Mouse (Mus musculus): ENCODE measurements around the gene Gnpat.
"Not testable (repeated sequence)": the region's sequence is repeated elsewhere in the genome, so short reads cannot be mapped to it uniquely, and the experiment has no call there.

Gene Gnpat

DNA sequence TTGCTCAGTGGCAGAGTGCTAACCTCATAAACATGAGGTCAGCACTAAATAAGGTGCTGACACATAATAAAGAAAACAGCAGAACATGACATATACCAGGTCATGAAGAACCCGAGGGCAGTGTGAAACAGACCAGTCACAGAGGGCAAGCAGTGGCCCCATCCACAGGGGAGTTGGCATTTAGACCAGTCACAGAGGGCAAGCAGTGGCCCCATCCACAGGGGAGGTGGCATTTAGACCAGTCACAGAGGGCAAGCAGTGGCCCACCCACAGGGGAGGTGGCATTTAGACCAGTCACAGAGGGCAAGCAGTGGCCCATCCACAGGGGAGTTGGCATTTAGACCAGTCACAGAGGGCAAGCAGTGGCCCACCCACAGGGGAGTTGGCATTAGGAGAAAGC is 19.9 kb upstream of the Gnpat start:
- not testable (repeated sequence) for DNase-seq (ENCODE audit: low spot score in 2 of 2)

DNA sequence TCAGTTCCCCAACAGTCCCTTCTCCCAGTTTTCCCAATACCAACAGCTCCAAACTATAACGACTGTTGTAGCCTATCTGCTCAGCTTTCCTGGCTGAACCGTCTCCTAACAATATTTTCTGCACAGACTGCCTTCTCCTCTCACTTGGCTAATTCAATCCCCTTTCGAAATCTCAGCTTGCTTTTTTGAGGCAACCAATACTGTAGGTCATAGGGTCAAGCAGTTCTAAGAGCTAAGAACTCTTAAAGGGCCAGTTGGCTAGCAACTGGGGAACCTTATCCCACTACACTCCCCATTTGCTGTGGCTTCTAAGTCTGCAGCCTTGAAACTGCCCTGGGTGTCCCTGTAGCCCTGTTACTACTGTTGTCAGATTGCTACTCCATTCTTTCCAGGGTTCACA is 17.7 kb upstream of the Gnpat start:
- no peak for DNase-seq (ENCODE audit: low spot score in 2 of 2)

DNA sequence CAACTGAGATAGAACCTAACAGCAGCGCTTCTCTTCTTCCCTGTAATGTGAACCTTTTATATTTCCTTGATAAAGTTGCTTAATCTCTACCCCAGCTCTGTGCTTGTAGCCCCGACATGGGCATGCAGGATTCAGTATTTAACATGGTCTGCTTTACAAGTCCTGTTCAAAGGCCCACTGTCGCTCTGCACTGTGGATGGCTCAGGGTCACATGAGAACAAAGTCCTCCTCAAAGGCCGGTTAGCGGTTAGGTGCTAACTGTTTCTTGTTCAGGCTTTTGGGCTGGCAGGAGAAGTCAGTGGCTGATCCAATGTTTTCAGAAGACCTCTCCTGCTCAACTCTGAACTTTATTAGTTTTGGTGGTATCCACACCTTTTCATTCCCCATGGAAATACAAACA is 17.3 kb upstream of the Gnpat start:
- DNase-seq (ENCODE audit: low spot score in 2 of 2): no peak

DNA sequence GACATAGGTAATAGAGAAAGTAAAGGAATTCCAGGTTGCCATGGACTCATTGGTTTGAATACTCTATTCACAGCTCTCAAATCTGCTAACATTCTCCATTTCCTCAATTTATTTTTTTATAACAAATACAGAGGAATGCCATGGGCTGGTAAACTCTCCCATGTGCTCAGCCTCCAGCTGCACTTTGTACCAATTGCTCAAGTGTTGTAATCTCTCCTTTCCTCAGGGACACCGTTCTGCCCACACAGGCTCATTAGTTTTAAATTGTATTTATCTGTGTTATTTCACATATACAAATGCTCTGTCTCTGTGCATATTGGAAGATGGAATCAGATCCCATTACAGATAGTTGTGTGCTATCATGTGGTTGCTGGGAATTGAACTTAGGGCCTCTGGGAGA is 9.3 kb upstream of the Gnpat start:
- no peak for DNase-seq (ENCODE audit: low spot score in 2 of 2)

DNA sequence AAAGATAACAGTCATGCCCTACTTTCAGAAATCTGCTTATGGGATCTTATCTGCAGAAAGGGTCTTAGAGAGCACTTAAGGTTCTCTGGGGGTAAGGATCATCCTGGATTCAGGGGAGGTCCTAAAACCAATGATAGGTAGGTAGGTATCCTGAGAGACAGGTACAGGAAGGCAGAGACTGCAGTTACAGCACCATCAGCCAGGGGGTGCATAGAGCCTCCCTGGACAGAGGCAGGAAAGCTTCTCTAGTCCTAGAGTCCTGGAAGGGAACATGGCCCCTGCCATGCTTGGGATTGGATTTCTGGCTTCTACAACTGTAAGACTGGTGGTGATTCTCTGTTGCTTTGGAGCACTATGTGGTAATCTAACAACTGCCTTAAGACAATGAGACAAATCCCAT is 3.4 kb upstream of the Gnpat start:
- peak in 1 of 2 experiments; percentile 10 for DNase-seq (ENCODE audit: low spot score in 2 of 2)

DNA sequence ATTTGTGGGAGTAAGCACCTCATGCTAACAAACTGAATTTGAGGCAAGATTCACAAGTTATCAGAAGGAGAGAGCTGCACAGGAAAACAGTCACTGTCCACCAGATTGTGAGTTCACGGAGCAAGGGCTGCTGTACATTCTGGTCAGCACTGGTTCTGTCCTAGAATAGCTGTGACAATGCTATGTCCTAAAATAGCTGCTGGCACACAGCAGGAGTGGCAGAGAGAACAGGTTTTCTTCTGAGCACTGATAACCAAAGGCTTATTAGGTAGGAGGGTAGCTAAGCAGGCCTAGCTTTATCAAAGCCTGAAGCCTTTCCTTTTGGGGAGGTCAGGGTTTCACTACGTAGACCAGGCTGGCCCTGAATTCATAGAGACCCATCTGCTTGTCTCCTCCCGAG is 2.6 kb upstream of the Gnpat start:
- no peak for DNase-seq (ENCODE audit: low spot score in 2 of 2)

DNA sequence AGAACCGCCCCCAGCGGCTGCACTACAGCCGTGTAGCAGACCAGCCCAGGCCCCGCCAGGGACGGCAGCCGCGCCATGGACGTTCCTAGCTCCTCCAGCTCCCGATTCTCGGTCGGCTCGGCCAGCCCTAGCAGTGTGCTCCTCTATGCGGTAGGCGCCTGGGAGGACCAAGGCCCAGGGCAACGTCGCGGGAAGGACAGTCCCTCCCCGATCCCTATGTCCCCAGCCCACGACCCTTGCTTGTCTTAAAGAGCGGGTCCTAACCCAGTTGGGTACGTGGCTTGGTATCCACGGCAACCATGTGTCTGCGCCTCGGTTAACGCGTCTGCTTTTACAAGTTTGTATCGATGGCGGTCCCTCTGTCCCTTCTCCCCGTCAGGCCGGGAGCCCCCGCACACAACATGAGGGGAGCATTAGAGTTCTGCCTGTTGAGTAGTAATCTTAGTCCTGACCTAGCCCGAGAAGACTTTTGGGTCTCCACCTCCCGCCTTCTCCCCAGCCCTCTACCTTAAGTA is 387 bp downstream of the Gnpat start:
- no peak for DNase-seq (ENCODE audit: low spot score in 2 of 2)

DNA sequence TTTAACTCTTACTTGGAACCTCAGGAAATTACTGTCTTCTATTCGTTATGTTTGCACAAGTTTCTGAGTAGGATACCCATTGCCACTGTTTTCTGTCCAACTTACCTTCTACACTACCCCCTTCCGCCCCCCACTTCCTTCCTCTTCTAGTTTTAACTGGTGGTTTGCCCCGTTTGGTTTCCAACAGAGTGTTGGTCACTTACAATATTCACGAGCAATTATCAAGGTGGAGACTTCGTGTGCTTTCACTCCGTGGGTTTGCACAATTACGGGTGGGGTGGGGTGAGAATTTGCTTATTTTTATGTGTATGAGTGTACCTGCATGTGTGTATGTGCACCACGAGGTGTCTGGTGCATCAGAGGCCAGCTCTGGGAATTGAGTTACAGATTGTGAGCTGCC is 896 bp downstream of the Gnpat start:
- no peak for DNase-seq (ENCODE audit: low spot score in 2 of 2)

DNA sequence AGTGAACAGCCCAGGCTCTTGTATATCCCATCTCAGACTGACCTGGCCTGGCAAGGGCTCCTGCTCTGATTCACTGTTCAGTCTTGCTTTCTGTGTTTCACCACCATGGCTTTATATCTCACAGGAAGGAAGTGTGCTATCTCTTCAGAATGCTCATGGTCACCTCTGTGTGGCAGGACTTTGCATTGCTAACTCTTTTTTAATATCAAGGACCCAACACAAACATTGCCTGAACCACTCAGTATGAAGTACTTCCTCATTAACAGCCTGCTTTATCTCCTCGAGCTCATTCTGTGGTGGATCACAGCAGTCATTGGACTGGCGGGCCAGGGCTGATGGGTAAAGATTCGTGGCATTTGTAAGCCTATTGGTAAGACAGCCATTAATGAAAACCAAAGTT is 3.8 kb downstream of the Gnpat start:
- DNase-seq (ENCODE audit: low spot score in 2 of 2): no peak

DNA sequence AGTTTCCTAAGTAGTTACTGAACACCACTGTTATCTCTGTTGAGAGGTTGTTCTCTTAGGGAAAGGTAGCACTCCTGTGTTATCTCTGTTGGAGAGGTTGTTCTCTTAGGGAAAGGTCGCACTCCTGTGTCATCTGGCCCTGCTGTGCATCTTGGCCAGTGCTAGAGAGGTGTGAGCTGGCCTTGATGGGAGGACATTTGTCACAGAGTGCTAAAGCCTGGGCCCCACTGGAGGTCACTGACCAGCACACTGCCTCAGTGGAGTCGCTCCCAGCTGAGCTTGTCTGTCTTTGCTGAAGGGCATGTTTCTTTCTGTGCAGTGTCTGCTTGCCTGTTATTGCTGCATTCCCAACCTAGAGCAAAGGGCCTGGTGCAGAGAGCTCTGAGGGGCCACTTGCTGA is 4.3 kb downstream of the Gnpat start:
- DNase-seq (ENCODE audit: low spot score in 2 of 2): no peak

DNA sequence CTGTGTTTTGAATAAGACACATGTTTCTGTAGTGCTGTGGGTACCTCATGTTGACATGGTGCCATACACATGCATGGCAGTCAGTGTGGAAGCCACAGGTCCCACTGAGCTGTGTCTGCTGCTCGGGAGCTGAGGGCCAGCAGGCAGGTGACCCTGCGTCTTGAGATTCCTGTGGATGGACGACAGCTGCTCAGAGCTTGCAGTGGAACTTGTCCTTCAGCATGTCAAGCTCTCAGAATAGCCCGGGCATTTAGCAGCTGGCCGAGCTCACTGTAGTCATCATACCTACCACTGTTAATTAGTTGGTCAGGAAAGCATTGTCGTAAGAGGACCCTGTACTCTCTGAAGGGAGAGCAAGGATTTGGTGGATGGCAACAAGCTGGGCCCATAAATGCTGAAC is 6.9 kb downstream of the Gnpat start:
- DNase-seq (ENCODE audit: low spot score in 2 of 2): no peak

DNA sequence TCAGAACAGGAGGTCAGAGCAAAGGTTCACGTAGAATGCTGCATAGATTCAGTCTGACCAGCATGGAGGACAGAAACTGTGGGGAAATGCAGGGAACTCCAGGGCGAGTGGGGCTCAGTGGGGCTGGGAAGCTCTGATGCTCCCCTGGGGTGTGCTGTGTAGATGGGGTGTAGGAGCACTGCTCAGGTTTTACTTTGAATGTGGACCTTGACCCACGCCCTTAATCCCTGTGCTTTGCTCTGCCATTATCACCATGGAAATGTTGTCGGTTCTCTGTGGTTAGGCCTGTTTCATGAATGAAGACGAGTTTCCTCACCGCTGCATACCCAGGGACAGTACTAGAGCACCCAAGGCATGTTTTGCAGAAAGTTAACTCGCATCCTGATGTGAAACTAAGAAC is 8.6 kb downstream of the Gnpat start:
- DNase-seq (ENCODE audit: low spot score in 2 of 2): no peak

DNA sequence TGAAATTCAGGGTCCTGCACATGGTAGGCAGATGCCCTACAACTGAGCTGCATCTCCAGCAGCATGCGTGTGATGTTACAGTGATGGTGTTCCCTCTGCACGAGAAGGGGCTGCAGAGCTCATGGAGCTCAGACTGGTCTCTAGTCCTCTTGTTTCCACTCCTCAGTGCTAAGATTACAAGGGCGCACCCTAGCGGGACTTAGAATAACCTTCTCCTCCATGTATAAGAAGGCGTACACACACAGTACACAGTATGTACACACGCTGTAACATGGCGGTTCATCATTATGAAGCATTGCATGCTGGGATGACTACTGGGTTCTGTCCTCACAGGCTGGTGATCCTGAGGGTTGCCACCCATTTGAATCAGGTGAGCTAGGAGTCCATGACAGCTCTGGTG is 9.2 kb downstream of the Gnpat start:
- no peak for DNase-seq (ENCODE audit: low spot score in 2 of 2)

DNA sequence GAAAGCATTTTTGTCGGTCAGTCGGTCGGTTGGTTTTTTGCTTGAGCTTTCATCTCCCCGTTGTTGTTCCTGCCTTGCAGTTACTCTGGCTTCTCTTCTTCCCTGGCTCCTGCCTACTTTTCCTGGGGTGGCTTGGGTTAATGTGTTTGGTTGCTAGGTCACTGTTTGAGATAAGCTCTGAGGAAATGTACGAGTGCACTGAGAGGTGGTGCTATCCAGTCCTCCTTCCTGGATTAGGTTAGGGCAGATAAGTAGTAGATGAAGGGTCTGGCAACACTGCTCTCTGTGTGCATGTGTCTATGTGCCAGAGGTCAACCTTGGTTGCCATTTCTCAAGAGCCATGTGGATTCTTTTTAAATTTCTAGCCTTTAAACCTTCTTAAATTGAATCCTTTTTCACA is 9.9 kb downstream of the Gnpat start:
- DNase-seq (ENCODE audit: low spot score in 2 of 2): no peak

DNA sequence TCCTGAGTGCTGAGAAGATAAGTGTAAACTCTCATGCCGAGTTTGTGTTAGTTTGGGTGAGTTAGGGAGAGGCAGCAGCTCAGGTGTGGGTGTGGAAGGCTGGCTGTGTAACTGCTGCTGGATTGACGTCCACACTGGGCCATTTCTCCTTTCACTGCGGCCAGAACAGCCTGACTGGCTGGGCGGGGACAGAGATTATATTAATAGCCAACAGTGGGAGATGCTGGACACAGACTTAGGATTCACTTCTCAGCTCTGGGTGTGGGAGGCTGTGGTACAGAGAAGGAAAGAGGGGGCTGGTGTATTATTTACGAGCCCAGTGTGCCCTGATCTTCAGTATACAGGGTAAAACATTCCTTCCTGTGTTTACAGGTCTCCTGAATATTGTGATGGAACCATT is 15.3 kb downstream of the Gnpat start:
- DNase-seq (ENCODE audit: low spot score in 2 of 2): no peak

DNA sequence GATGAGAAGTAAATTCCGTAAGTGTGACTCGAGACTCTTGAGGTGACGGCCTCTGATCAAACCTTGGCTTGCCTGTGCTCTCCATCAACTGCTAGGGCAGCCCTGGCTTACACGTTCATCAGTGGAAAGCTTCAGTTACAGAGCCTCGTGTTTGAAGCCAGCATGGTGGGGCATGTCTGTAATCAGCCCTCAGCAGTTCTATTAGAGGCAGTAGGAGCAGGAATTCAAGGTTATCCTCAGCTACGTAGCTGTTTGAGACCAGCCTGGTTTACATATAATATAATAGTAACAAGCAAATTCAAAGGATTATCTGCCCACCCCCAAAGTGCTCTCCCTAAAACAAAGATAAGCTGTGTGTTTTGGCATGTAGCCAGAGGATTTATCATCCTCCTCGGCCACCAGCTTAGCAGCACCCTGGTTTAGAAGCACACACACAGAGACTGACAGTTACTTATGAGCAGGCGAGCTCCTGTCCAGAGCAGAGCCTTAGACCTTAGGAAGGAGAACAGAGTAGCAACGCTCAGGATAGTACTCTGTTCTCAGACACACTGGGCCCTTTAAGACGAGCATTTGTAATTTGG is 16.2 kb downstream of the Gnpat start:
- DNase-seq (ENCODE audit: low spot score in 2 of 2): no peak

DNA sequence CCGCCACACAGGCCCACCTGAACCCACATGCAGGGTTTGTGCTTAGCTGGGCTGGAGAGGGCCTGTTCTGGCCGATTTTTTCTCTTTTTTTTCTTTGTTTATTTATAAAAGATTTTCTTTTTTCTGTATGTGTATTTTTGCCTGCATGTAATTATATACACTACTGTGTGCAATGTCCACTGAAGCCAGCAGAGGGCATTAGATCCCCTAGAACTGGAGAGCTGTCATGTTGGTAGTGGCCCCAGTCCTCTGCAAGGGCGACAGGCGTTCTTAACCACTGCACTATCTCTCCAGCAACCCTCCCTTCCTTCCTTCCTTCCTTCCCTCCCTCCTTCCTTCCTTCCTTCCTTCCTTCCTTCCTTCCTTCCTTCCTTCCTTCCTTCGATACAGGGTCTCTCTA is 25.6 kb downstream of the Gnpat start:
- DNase-seq (ENCODE audit: low spot score in 2 of 2): no peak

DNA sequence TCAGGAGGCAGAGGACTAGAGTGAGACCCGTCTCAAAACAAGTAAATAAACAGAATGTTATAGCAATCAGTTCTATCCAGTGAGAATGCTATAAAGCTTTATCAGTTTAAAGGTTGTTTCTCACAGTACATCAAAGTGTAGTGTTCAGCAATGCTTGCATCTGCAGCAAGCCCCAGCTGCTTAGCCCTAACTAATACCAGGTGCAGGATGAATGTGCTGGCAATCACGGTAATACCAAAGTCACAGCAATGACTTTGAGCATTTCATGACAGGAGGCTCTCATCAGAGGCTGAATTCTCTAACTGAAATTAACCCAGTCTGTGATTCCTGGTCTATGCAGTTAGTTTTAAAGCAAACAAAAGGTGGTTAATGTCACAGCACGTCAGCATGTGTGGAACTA is 29.8 kb downstream of the Gnpat start:
- no peak for DNase-seq (ENCODE audit: low spot score in 2 of 2)

DNA sequence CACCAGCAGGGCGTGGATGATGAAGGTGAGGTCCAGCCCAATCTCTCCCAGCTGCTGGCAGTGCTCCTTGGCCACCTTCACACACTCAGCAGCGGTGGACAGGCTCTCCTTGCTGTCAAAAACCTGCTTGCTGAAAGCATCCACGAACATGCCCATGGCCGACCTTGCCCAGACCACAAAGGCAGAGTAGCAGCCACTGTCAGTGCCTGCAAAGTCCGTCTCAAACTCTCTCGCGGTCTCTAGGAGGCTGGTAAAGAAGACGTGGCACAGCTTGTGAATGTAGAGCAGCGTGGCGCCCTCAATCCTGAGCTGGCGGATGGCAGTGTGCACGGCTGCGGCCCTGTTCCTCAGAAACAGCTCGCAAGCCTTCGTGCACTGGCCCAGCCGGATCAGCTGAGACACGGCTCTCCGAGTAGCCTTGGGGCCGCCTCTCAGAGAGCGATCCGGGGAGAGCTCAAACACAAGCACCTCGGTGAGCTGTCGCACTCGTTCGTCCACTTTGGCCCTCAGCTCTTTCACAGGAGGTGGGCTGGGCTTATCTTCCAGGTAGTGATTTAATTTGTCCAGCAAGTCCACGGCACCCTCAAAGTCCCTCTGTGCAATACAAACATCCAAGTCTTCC is 33.3 kb downstream of the Gnpat start:
- no peak for DNase-seq (ENCODE audit: low spot score in 2 of 2)

DNA sequence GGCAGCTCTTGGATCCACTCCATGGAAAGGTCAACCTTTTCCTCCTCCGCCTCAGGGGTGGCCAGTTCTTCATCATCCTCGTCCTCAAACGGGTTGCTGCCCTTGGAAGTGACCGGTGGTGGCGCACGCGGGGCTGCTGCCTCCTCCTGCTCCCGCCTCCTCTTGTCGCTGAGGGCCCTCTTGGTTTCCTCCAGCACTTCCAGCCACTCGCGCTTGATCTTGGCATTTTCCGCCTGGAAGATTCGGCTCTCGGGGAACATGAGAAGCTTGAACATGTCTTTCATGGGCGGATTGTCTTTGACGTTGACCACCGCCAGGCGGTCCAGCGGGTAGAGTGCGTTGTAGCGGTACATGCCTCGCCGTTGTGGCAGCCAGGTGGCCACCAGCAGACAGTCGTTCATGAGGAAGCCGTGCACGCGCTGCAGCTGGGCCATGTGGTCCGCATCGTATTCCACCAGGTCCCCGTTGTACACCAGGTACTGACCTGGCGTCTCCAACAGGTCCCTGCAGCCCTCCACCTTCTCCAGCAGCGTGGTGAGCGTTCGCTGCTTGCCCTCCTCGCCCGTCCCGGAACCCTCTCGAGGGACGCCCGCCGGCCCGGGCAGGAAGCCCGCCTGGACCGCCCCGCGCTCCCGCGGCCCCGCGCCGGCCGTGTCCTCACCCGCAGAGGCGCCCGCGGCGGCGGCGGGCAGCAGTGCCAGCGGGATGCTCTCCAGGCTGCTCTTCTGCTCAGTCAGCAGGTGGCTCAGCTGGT is 34.0 kb downstream of the Gnpat start:
- DNase-seq (ENCODE audit: low spot score in 2 of 2): peak; percentile 42 to 62

DNA sequence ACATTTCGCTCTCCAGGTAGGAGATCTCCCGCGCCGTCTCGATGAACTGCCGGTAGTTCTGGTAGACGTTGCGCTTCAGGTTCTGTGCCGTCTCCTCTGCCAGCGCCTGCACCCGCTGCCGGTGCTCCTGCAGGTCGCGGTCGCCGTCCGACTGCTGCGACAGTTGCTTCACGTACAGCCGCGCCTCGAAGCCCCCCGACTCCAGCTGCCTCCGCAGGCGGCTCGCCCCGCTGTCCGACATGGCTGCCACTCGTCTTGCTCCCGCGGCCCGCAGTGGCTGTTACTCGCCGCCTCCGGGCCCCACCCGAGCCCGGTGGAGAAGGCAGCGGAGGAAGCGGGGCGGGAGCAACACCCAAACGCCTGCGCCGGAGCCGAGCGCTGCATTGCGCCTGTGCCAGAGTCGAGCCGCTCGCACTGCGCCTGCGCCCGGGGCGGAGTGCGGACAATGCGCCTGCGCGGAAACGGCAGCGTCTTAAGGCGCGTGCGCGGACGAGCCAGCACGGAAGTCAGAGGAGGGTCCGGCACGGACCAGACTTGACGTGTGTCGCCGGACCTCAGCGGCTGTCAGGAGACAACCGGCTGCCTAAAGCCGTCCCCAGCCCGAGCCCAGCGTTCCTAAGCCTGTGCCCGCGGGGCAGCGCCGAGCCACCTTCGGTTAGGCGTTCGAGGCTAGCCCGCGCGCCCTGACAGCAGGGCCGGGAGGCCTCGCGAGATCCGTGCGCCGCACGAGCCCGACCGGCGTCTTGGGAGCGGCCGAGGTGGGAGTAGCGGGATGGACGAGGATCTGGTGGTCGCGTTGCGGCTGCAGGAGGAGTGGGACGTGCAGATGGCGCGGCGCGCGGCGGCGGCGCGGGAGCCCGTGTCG is 34.8 kb downstream of the Gnpat start, which contains the start of the genes Exoc8 and Sprtn:
Gene Exoc8, minus strand, starts transcription at position 320 of the 865 bp plus-strand sequence.
Gene Sprtn, plus strand, starts transcription at position 501 of the 865 bp plus-strand sequence.
- peak; percentile 97 to 98 for DNase-seq (ENCODE audit: low spot score in 2 of 2)
